Mouse (Mus musculus): ENCODE measurements around the gene Tm6sf2.

The Tm6sf2 gene

DNA sequence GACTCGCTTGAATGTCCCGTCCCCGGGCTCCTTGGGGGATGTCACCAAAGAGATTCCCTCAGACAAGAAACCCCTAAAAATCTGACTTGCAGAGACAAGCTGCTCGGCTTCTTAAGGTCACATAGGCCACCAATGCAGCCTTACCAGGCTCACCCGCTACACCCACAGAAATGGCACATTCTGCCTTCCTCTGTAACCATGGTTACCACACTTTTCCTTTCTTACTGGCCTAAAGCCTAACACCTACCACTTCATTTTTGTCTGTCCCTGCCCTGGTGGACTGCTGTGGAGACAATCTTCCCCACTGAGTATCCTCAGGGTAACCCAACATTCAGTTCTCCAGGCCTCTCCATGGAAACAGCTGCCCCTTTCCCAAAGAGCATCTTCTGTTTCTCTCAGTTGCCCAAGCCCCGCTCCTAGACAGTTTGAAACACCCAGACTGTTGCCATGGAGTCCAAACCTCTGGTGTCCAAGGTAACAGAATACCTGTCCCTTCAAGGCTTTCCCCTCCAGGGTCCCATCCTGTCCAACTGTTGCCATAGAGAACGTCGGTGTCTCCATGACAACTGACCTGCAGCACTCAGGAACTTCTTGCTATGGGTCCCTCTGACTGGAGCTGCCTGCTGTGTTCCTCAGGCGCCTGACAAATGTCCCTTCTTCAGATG, 16.7 kb downstream of the Tm6sf2 start:
- no peak for DNase-seq (ENCODE audit: low read depth, low spot score)

DNA sequence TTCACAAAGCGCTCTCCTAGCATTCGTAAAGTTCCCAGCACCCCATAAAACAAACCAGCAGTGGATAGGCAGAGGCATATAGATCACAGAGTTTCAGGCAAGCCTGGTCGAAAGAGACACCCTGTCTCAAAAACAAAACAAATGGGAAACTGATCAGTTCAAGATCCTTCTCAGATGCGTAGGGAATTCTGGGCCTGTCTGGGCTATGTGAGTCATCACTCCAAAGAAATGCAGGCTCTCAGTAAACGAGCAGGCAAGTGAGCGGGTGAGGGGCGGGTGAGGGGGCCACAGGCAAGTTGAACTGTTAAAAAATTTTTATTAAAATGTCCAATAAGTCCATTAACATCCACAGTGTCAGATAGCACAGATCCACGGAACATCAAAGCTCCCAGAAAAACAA, 20.1 kb downstream of the Tm6sf2 start:
- no peak for DNase-seq (ENCODE audit: low read depth, low spot score)

- no peak for DNase-seq (ENCODE audit: low read depth, low spot score)
Observed at GRCm38 (mm10) chr8:70099276-70099675, 26.6 kb downstream of the Tm6sf2 start.

DNA sequence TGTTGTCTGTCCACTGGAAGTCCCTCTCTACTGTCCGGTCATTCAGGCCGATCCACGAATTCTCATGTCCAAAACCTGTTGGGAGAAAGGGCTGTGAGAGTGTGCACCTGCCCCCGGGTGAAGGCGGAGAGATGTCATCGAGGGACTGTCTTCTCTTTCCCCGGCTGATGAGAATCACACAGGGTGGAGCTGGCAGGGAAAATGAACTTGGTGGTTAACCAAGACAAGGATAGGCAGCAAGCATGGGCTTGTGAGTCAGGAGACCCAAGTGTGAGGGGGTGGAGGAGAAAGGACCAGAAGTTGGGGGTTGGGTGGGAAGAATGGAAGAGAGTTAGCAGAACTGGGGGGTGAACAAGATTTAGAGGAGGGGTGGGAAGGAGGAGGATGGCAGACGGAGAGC, 27.5 kb downstream of the Tm6sf2 start:
- no peak for DNase-seq (ENCODE audit: low read depth, low spot score)

DNA sequence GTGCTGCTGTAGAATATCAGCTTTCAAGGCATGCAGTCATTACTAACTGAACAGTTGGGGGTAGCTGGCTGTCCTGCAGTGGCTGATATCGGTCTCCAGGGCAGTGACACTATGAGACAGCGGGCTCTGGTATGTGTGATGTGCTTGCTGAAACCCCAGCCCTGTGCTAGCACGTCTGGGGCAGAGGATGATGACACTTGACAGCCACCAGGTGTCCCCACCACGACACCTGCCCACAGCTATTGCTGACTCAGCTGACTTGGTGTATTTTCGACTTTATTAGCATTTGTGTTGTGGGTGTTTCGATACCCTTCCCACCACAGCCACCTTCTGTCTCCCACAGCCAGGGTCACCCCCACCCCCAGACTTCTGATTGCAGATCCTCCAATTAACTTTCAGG, 31.8 kb downstream of the Tm6sf2 start:
- no peak for DNase-seq (ENCODE audit: low read depth, low spot score)

GRCm38 (mm10) chr8:70104922-70105321, 32.2 kb downstream of the Tm6sf2 start:
- no peak for DNase-seq (ENCODE audit: low read depth, low spot score)

DNA sequence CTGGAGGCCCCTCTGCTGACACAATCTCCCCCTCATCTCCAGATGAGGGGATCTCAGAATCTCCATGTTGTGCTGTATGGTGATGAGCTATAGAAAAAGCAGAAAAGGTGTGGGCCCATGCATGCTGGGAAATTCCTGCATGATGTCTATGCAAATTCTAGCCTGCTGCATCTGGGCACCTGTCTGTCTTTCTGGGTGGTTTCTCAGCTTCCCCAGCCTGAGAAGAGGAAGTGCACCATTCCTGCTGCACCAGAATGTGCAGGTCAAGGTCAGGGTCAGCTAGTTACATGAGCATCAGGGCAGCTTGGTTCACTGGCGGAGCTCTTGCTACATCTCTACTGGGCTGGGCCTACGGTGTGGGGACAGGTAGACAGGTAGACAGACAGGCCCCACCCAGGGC, 37.7 kb downstream of the Tm6sf2 start:
- no peak for DNase-seq (ENCODE audit: low read depth, low spot score)

DNA sequence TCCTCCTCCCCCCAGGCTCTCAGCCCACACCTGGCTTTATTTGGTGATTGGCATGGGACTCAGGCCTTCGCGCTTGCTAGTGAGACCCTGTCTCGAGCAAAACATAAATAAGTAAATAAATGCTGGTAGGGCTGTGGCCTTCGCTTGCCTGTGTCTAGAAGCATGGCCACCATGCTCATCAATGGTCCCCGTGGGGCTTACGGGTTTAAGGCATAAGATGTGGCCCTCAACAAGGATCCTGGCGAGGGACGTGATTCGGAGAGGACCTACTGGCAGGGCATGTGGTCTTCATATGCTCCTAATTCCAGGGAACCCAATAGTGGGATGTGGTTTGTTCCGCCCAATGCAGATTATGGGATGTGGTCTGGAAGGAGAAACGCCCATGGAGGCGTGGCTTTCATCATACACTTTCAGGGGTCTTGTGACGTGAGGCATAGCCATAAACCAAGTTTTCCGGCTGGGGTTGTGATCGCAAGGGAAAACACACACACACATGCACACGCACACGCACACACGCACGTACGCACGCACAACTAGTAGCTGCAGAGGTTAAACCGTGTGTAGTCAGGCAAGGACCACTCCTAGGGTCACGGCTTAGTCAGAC, 38.6 kb downstream of the Tm6sf2 start:
- no peak for DNase-seq (ENCODE audit: low read depth, low spot score)

- no peak for DNase-seq (ENCODE audit: low read depth, low spot score)
Observed at GRCm38 (mm10) chr8:70112401-70113016, 39.8 kb downstream of the Tm6sf2 start.

- no peak for DNase-seq (ENCODE audit: low read depth, low spot score)
Observed at GRCm38 (mm10) chr8:70114488-70114887, 41.8 kb downstream of the Tm6sf2 start.

GRCm38 (mm10) chr8:70114892-70115291, 42.2 kb downstream of the Tm6sf2 start:
- no peak for DNase-seq (ENCODE audit: low read depth, low spot score)

DNA sequence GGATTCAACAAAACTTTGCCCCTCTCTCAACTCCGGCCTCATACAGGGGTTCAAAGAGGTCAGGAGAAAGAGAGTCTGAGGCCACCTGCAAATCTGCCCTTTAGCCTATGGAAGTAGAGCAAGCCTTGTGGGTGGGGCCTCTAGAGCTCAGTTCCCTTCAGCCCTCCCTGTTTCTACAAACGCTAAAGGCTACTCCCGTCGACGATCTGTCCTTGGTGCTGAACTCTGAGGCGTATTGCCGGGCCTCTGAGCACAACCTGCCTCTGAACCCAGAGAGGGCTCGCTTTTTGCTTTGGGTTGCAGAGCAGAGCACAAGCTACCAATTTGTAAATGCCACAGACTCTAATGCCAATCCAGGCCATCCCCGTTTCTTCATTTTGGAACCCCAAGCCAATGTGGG, 44.9 kb downstream of the Tm6sf2 start:
- DNase-seq (ENCODE audit: low read depth, low spot score) = no peak

DNA sequence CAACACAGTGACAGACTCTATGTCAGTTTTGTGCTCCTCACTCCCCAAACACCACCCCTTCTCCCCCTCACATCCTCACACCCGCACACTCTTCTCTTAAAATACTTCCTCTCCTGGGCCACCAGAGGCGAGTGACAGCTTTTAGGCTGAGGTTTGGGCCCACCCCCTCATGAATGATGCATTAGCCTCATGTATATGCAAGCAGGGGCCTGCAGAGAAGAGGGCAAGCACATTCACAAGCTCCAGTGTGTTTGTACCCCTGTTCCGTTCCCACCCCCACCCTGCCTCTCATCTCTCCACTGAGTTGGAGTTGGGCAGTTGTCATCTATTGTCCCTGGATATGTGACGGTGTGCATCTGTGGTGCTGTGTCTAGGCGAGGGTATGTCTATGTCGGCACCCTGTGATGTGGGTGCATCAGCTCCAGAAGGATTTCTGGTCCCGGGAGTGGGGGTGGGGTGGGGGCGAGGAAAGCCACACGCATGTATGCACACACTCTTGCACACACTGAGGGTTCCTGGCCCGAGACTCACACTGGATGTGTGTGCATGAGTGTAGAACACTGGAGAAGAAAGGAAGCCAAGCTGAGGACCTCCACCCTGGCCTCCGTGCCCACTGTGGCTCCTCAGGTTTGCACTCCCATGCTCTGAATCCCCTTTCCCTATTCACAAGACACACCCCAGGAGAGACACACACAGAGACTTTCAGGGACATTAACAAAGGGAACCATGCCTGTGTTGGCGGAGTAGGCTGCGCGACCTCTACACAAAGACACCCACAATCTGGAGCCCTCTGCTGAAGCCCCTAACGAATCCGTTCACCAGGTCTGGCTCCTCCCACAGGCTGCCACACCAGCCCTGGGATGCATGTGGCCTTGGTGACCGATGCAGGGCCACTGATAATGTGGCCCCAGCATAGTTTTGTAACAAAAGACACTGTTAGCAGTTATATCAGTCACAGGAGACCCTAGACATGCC, 46.3 kb downstream of the Tm6sf2 start:
- DNase-seq (ENCODE audit: low read depth, low spot score) = no peak

DNA sequence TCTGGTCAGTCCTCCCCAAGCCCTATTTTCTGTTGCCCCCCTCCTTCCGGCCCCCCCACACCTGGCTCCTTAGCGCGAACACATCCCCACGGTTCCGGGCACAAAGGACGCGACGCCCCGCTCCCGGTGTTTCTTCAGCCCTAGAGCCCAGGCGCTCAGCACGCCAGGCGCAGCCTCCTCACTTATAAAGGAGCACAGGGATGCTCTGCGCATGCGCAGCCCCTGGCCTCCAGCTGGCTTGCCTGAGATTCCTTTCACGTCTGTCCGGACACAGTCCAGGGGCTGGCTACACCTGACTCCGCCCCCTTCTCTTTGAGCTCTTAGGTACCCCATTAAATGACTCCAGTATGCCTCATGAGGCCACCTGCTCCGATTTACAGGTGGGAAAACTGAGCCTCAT, 47.9 kb downstream of the Tm6sf2 start, which contains the start of gene Ncan:
TSS of gene Ncan (minus strand) at position 207 of the 400 bp plus-strand sequence.
- DNase-seq (ENCODE audit: low read depth, low spot score) = no peak

DNA sequence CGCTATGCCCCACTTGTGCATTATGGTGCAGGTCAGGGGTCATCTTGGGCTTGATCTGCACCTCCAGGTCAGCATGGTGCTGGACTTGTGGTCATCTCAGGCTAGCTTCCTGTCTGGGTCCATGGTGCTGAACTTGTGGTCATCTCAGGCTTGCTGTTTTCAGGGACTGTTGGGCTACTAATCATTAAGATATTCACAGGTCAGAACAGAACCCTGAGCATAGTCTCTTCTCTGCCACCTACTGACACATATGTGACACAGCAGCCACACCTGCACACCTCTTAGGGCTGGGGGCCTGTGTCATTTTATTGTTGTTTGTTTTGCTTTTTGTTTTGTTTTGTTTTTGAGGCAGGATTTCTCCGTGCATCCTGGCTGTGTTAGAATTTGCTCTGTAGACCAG, 50.1 kb downstream of the Tm6sf2 start:
- DNase-seq (ENCODE audit: low read depth, low spot score) = no peak

- DNase-seq (ENCODE audit: low read depth, low spot score) = no peak
Observed at GRCm38 (mm10) chr8:70124992-70125391, 52.3 kb downstream of the Tm6sf2 start.

DNA sequence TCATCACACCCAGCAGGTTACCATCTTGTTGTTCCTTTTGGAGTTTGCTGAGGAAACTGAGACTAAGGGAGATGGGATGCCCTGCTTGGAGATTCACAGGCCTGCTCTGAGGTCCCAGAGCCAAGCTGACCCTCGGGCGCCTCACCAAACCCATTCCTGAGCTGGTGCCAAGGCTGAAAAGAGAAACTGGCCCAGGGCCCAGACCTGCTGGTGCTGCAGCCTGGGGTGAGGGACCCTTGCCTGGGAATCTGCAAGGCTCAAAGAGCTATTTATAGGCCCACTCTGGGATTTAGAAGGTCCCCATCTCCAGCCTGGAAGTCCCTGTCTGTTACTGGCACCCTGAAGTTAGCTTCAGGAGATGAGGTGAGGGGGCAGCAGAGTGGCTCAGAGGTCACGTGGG, 55.7 kb downstream of the Tm6sf2 start:
- DNase-seq (ENCODE audit: low read depth, low spot score) = no peak

GRCm38 (mm10) chr8:70129309-70129952, 56.7 kb downstream of the Tm6sf2 start:
- DNase-seq (ENCODE audit: low read depth, low spot score) = no peak
